Mouse (Mus musculus): ENCODE results near the gene Cox6b2.

DNA sequence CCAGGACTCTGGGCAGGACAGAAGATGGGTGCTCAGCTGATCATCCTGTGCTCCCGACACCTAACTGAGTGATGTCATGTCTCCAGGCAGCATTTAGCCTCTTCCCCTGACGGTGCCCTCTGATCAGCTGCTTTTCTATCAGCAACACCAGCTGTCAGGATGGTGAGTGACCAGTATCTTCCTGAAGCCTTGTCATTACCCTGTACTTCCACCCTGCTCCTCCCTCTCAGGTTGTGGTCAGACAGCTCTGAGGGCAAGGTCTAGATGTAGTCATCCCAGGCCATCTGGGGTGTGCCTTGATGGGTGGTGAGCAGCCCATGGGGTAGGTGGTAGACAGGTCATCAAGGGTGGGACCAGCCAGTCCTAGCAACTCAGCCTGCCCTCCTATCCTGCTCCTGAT lies 3.7 kb downstream of the Cox6b2 start:
- TF ChIP-seq CTCF (IDR thresholded peaks at IDR 0.05; ENCODE audit: extremely low read depth, insufficient read depth, low read length) (no peak), POLR2A (IDR thresholded peaks at IDR 0.05; ENCODE audit: extremely low read depth, insufficient read depth, low read length) (no peak)
